In the genomic region with DNA sequence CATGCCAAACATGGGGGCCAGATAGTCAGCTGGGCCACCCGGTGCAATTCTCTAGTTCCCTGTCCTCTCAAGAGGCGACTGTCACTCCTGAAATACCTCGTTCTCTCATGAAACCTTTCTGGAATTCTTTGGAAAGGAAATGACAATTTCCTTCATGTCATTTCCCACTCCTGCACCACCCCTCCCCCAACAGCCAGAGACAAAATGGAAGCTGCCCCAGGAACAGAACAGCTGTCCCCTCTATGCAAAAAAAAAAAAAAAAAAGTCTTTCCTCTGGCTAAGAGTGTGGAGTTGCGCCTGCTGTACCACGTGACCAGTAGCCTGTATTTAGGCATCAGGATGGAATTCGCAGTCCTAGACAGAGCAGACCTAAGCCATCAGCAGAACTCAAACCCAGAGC, we compare ENCODE assay signal across 10 mouse cellular contexts. TPM values are rescaled to one million over a fixed set of nuclear protein-coding genes. Genes with fewer than 3 reads are reported as not detected.
DNase-seq lines count a peak whose midpoint lies in the region; ATAC-seq and TF ChIP-seq lines count a peak whose summit lies in the region.
"Had no signal": no experiment of that assay in that cellular context is flagged by ENCODE, and none has a peak within 500 bp of the region (broad histone marks: within the 10 kb centered on the region; RNA-seq: fewer than 3 reads in every experiment).

No protein-coding gene starts in this region.

- no peak overlapping the region for H3K4me3 ChIP-seq in heart, embryonic 10.5 days
- no peak overlapping the region for H3K4me3 ChIP-seq in CH12.LX (replicated peaks in 1 of 3; ENCODE audit: low read depth in 2 of 3, low read length in 2 of 3, poor library complexity in 1 of 3)
- H3K4me3 ChIP-seq in liver, postnatal 0 days (ENCODE audit: low read depth, low read length): no peak overlapping the region
- H3K4me3 ChIP-seq in forebrain, embryonic 14.5 days (ENCODE audit: low read depth, low read length): no peak overlapping the region
- no peak overlapping the region for H3K4me3 ChIP-seq in midbrain, postnatal 0 days (ENCODE audit: low read depth, low read length)
- H3K4me3 ChIP-seq: forebrain, embryonic 12.5 days had no signal

- H3K9me3 ChIP-seq in heart, embryonic 10.5 days: no peaks in the 10 kb centered on the region
- peaks cover 6% of the 10 kb centered on the region for H3K9me3 ChIP-seq in CH12.LX (replicated peaks; ENCODE audit: low read length)
- no peaks in the 10 kb centered on the region for H3K9me3 ChIP-seq in liver, postnatal 0 days (ENCODE audit: low read length)
- H3K9me3 ChIP-seq in forebrain, embryonic 14.5 days (replicated peaks; ENCODE audit: control insufficient read depth, low read length): no peaks in the 10 kb centered on the region
- H3K9me3 ChIP-seq in midbrain, postnatal 0 days (ENCODE audit: low read length): no peaks in the 10 kb centered on the region
- H3K9me3 ChIP-seq: forebrain, embryonic 12.5 days had no signal

- in situ Hi-C loops in CH12.LX (cut with MboI; ENCODE audit: low pct_ligation_motif_present, low pct_unique_long_range_greater_than_20kb, low sequenced_read_pairs): loop anchor here (10.0 kb wide), 1 partner anchor 107 kb away; no protein-coding TSS in a partner anchor

- no peak overlapping the region; the same call in 1 of the 2 replicates for H3K4me2 ChIP-seq in CH12.LX (ENCODE audit: insufficient read depth, low read depth, poor library complexity, severe bottlenecking)
- peak overlapping the region; percentile 1; the same call in 1 of the 2 replicates for H3K4me2 ChIP-seq in liver, postnatal 0 days (ENCODE audit: low read depth, low read length)
- H3K4me2 ChIP-seq in forebrain, embryonic 14.5 days (ENCODE audit: low read length): no peak overlapping the region
- H3K4me2 ChIP-seq in midbrain, postnatal 0 days (ENCODE audit: low read depth, low read length, poor library complexity, severe bottlenecking): no peak overlapping the region
- H3K4me2 ChIP-seq: forebrain, embryonic 12.5 days had no signal

- H3K4me1 ChIP-seq in heart, embryonic 10.5 days: peaks cover 38% of the 10 kb centered on the region
- H3K4me1 ChIP-seq in CH12.LX (ENCODE audit: control insufficient read depth in 1 of 2, insufficient read depth in 2 of 2): peaks cover 30 to 69% of the 10 kb centered on the region in 2 experiments
- H3K4me1 ChIP-seq in liver, postnatal 0 days (ENCODE audit: insufficient read depth): peaks cover 3% of the 10 kb centered on the region
- no peaks in the 10 kb centered on the region for H3K4me1 ChIP-seq in forebrain, embryonic 14.5 days (ENCODE audit: control insufficient read depth, insufficient read depth, low read length)
- no peaks in the 10 kb centered on the region for H3K4me1 ChIP-seq in midbrain, postnatal 0 days (ENCODE audit: insufficient read depth, low read length)
- H3K4me1 ChIP-seq: forebrain, embryonic 12.5 days had no signal

- H3K27ac ChIP-seq in heart, embryonic 10.5 days: no peak overlapping the region
- H3K27ac ChIP-seq in CH12.LX (ENCODE audit: insufficient read depth, low read depth): 0 out of 2 replicates have a peak overlapping the region, but pooled peaks have one; percentile 47
- peak overlapping the region; percentile 55 for H3K27ac ChIP-seq in liver, postnatal 0 days (ENCODE audit: low read depth)
- H3K27ac ChIP-seq in forebrain, embryonic 14.5 days (ENCODE audit: low read depth, low read length): no peak overlapping the region
- H3K27ac ChIP-seq in midbrain, postnatal 0 days (ENCODE audit: low read depth, low read length): no peak overlapping the region
- H3K27ac ChIP-seq: forebrain, embryonic 12.5 days had no signal

- DNase-seq in heart, adult 18-20 months: peak; percentile 49 to 63
- DNase-seq in heart, embryonic 10.5 days (ENCODE audit: low spot score): no peak
- DNase-seq in CH12.LX (ENCODE audit: extremely low read depth): no peak
- peak; percentile 39 to 44 for DNase-seq in heart, postnatal 14 days
- DNase-seq in liver, postnatal 0 days: no peak
- DNase-seq in right cerebral cortex, postnatal 25 days: no peak
- DNase-seq in forebrain, embryonic 14.5 days (ENCODE audit: low spot score): no peak
- DNase-seq in midbrain, postnatal 0 days (ENCODE audit: low spot score): no peak
- DNase-seq: embryo, embryonic 11 days had no signal

- no peak for TF ChIP-seq POLR2A in CH12.LX (IDR thresholded peaks at IDR 0.05; ENCODE audit: low read depth, low read length)

- no peak for TF ChIP-seq RAD21 in CH12.LX (IDR thresholded peaks at IDR 0.05; ENCODE audit: low read depth, low read length)

- no peaks in the 10 kb centered on the region for H3K36me3 ChIP-seq in heart, embryonic 10.5 days
- H3K36me3 ChIP-seq in CH12.LX (replicated peaks in 1 of 2; ENCODE audit: control insufficient read depth in 1 of 2, insufficient read depth in 1 of 2, low read length in 1 of 2): no peaks in the 10 kb centered on the region
- no peaks in the 10 kb centered on the region for H3K36me3 ChIP-seq in liver, postnatal 0 days (replicated peaks; ENCODE audit: insufficient read depth, low read length)
- no peaks in the 10 kb centered on the region for H3K36me3 ChIP-seq in forebrain, embryonic 14.5 days (ENCODE audit: control insufficient read depth, insufficient read depth, low read length)
- no peaks in the 10 kb centered on the region for H3K36me3 ChIP-seq in midbrain, postnatal 0 days (ENCODE audit: insufficient read depth, low read length)
- H3K36me3 ChIP-seq: forebrain, embryonic 12.5 days had no signal

- WGBS in heart, embryonic 10.5 days: 51% methylated on average over 6 of the region's 6 CpGs
- WGBS in liver, postnatal 0 days (ENCODE audit: insufficient replicate concordance): 43% methylated on average over 6 of the region's 6 CpGs
- WGBS in forebrain, embryonic 14.5 days: 82% methylated on average over 6 of the region's 6 CpGs
- 83% methylated on average over 6 of the region's 6 CpGs for WGBS in midbrain, postnatal 0 days

- ATAC-seq in liver, postnatal 0 days: no peak
- no peak for ATAC-seq in forebrain, embryonic 14.5 days
- no peak for ATAC-seq in midbrain, postnatal 0 days (ENCODE audit: low FRiP score)

- TF ChIP-seq CTCF in CH12.LX (conservative IDR thresholded peaks at IDR 0.05 in 1 of 2, IDR thresholded peaks at IDR 0.05 in 1 of 2; ENCODE audit: low read depth in 2 of 2, low read length in 2 of 2): no peak
- no peak for TF ChIP-seq CTCF in liver, postnatal 0 days (IDR thresholded peaks at IDR 0.05; ENCODE audit: low read depth)
- TF ChIP-seq CTCF in midbrain, postnatal 0 days (IDR thresholded peaks at IDR 0.05): no peak

- peaks cover 3% of the 10 kb centered on the region for H3K79me2 ChIP-seq in CH12.LX (replicated peaks; ENCODE audit: control insufficient read depth, extremely low read depth, insufficient read depth, poor library complexity, severe bottlenecking)

- no peak overlapping the region for H3K9ac ChIP-seq in CH12.LX (ENCODE audit: insufficient read depth, low read depth)
- H3K9ac ChIP-seq in liver, postnatal 0 days (replicated peaks): no peak overlapping the region
- H3K9ac ChIP-seq in forebrain, embryonic 14.5 days (ENCODE audit: low read length): no peak overlapping the region
- H3K9ac ChIP-seq in midbrain, postnatal 0 days (replicated peaks; ENCODE audit: low read length, poor library complexity, severe bottlenecking): no peak overlapping the region
- H3K9ac ChIP-seq: forebrain, embryonic 12.5 days had no signal

- dilution Hi-C loops in CH12.LX (cut with MboI; ENCODE audit: extremely low pct_ligation_motif_present, extremely low pct_unique_long_range_greater_than_20kb, low sequenced_read_pairs): no loop called here

- H3K27me3 ChIP-seq in heart, embryonic 10.5 days (ENCODE audit: insufficient read depth, poor library complexity, severe bottlenecking): no peaks in the 10 kb centered on the region; the same call in 1 of the 2 replicates
- no peaks in the 10 kb centered on the region for H3K27me3 ChIP-seq in CH12.LX (replicated peaks)
- no peaks in the 10 kb centered on the region for H3K27me3 ChIP-seq in liver, postnatal 0 days (ENCODE audit: insufficient read depth, low read length)
- no peaks in the 10 kb centered on the region for H3K27me3 ChIP-seq in forebrain, embryonic 14.5 days (replicated peaks; ENCODE audit: control insufficient read depth, insufficient read depth, low read length)
- no peaks in the 10 kb centered on the region for H3K27me3 ChIP-seq in midbrain, postnatal 0 days (ENCODE audit: insufficient read depth, low read length)
- H3K27me3 ChIP-seq: forebrain, embryonic 12.5 days had no signal

- intact Hi-C loops in heart, postnatal 14 days (cut with DNase I): no loop called here

- TF ChIP-seq EP300 in CH12.LX (IDR thresholded peaks at IDR 0.05; ENCODE audit: low read length): no peak
- TF ChIP-seq EP300 in liver, postnatal 0 days (IDR thresholded peaks at IDR 0.05; ENCODE audit: low read depth): no peak

TF ChIP-seq in CH12.LX, 34 proteins besides CTCF, POLR2A, EP300 and RAD21:
- TF ChIP-seq USF1 (IDR thresholded peaks at IDR 0.05; ENCODE audit: low read depth, low read length) (peak; percentile 41), CHD2 (IDR thresholded peaks at IDR 0.05; ENCODE audit: low read length) (no peak), ELF1 (IDR thresholded peaks at IDR 0.05; ENCODE audit: low read depth, low read length) (no peak), PAX5 (IDR thresholded peaks at IDR 0.05; ENCODE audit: low read length) (no peak), ZNF384 (IDR thresholded peaks at IDR 0.05; ENCODE audit: low read depth, low read length) (peak; percentile 65), CHD1 (IDR thresholded peaks at IDR 0.05; ENCODE audit: low read depth, low read length) (no peak), ZMIZ1 (IDR thresholded peaks at IDR 0.05; ENCODE audit: low read depth, low read length) (no peak), POLR2AphosphoS2 (IDR thresholded peaks at IDR 0.05; ENCODE audit: low read depth, low read length) (no peak), IRF4 (IDR thresholded peaks at IDR 0.05; ENCODE audit: low read depth, low read length) (no peak), MAX (IDR thresholded peaks at IDR 0.05; ENCODE audit: low read length) (no peak), USF2 (conservative IDR thresholded peaks at IDR 0.05; ENCODE audit: low read depth, low read length) (0 out of 2 replicates have a peak, but pooled peaks have one; percentile 43)

RNA-seq across cellular contexts. Expression of gene Elf4, which starts 34.7 kb away (rescaled TPM):
- total RNA-seq in heart, adult 18-20 months (2021): 1 to 10 TPM; 5.8 to 6.5 TPM
- 9.9 and 15.7 TPM in 2 replicates for polyA plus RNA-seq in heart, embryonic 10.5 days (2016; fragmentation: Nextera tagmentation; extraction: Ambion mirVana)
- total RNA-seq in CH12.LX (2012; rRNA removed) (4.8 and 5.3 TPM in 2 replicates), CH12.LX (2014; rRNA removed) (0.82 and 1.4 TPM in 2 replicates)
- polyA plus RNA-seq in CH12.LX (2012; ENCODE audit: insufficient read length, low read depth): 10.1 and 12.4 TPM in 2 replicates
- 10 to 100 TPM in 1 of 2 experiments, 1 to 10 TPM in 1; 8.4 to 12.3 TPM for total RNA-seq in heart, postnatal 14 days (2021)
- polyA plus RNA-seq in liver, postnatal 0 days (2015; fragmentation: Nextera tagmentation; extraction: Ambion mirVana): 1.3 and 1.5 TPM in 2 replicates
- 0.57 and 0.69 TPM in 2 replicates for polyA plus RNA-seq in forebrain, embryonic 14.5 days (2014; fragmentation: Nextera tagmentation; extraction: Ambion mirVana)
- total RNA-seq in midbrain, postnatal 0 days (2014; rRNA removed): 0.99 and 1.2 TPM in 2 replicates
- polyA plus RNA-seq in midbrain, postnatal 0 days (2015; fragmentation: Nextera tagmentation; extraction: Ambion mirVana): 0.22 and 0.23 TPM in 2 replicates

Comparison
In these comparisons a context has a peak if more than half of its experiments do, and no peak if none do; other contexts are left out.
1. DNase-seq: peak in heart, adult 18-20 months (2 of 2) and heart, postnatal 14 days (2 of 2); none in heart, embryonic 10.5 days (single experiment), CH12.LX (single experiment), liver, postnatal 0 days (single experiment), right cerebral cortex, postnatal 25 days (single experiment), forebrain, embryonic 14.5 days (single experiment) and midbrain, postnatal 0 days (single experiment).
2. H3K27ac ChIP-seq: peak in CH12.LX (single experiment) and liver, postnatal 0 days (single experiment); none in heart, embryonic 10.5 days (single experiment), forebrain, embryonic 14.5 days (single experiment) and midbrain, postnatal 0 days (single experiment).